Mouse (Mus musculus): ENCODE results near the gene Slc20a1. TPM values are rescaled to one million over a fixed set of nuclear protein-coding genes. Genes with fewer than 3 reads are reported as not detected.

Gene Slc20a1
- total RNA-seq, 1 experiment, result 309 TPM

DNA sequence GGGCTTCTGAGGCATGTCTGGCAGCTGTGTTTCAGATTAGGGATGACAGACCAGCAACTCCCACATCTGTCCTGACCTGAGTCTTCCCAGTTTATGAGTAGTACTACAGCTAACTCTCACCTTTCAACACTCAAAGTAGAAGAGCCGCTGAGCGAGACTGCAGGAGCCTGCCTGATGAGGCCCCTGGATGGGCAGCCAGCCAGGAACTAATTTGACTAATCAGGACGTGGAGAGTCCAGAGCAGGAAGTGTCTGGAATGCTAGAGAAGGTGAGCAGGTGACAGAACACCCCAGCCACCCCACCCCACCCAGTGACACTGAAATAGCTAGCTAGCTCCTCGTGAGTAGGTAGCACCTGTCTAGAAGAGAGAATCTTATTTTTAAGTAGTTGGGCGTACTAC is 47.1 kb downstream of the Slc20a1 start:
- no peak for TF ChIP-seq HCFC1 (IDR thresholded peaks at IDR 0.05; ENCODE audit: borderline replicate concordance, insufficient read depth, low read length)
- no peak for TF ChIP-seq MAFK (IDR thresholded peaks at IDR 0.05; ENCODE audit: insufficient read depth, low read depth, low read length)
- TF ChIP-seq ZC3H11A (IDR thresholded peaks at IDR 0.05; ENCODE audit: borderline replicate concordance, low read depth, low read length), result no peak
- no peak for TF ChIP-seq CHD2 (IDR thresholded peaks at IDR 0.05; ENCODE audit: low read depth, low read length)
- TF ChIP-seq ZNF384 (IDR thresholded peaks at IDR 0.05; ENCODE audit: low read depth, low read length), result no peak
- DNase-seq (ENCODE audit: low read depth, low spot score), result no peak
- Histone ChIP-seq H3K9me3 (ENCODE audit: control insufficient read depth, insufficient read depth, low read depth, low read length) (no peaks in the 10 kb centered on the region), H3K4me1 (ENCODE audit: control insufficient read depth in 2 of 2, insufficient read depth in 2 of 2, low read length in 2 of 2, poor library complexity in 1 of 2) (peaks cover 6 to 28% of the 10 kb centered on the region in 2 experiments; a peak in 3 of 4 replicates), H3K9ac (ENCODE audit: insufficient read depth, low read depth, low read length, poor library complexity, severe bottlenecking) (peak overlapping the region; percentile 24; the same call in 1 of the 2 replicates), H3K4me3 (ENCODE audit: insufficient read depth in 1 of 2, low read depth in 1 of 2, low read length in 2 of 2, poor library complexity in 1 of 2, severe bottlenecking in 1 of 2) (no peak overlapping the region), H3K27ac (ENCODE audit: insufficient read depth, low read depth, low read length, poor library complexity, severe bottlenecking) (peak overlapping the region; percentile 76), H3K36me3 (ENCODE audit: control insufficient read depth, insufficient read depth, low read length, poor library complexity, severe bottlenecking) (no peaks in the 10 kb centered on the region)
- in situ Hi-C loops (cut with MboI; ENCODE audit: low sequenced_read_pairs in 2 of 2, unreplicated experiment in 2 of 2), result no loop called here

DNA sequence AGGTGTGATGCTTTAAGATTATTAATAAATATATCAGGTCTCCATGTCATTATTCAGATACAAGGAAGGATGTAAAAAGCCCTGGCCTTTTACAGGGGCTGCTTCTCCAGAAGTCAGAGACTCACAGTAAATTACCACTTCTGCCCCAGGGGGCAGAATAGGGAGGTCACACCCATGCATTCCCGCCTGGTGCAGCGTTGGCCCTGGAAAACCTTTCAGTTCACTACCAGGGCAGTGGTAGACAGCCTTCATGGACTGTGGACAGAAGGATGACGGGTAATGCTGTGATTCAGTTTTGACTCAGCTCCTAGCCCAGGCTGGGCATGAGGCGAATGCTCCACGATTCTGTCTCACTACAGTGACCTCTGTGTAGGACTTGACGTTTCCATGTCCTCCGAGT is 47.9 kb downstream of the Slc20a1 start:
- in situ Hi-C loops (cut with MboI; ENCODE audit: low sequenced_read_pairs in 2 of 2, unreplicated experiment in 2 of 2), result no loop called here
- H3K9me3 ChIP-seq (ENCODE audit: control insufficient read depth, insufficient read depth, low read depth, low read length), result no peaks in the 10 kb centered on the region
- no peak for DNase-seq (ENCODE audit: low read depth, low spot score)
- H3K27ac ChIP-seq (ENCODE audit: insufficient read depth, low read depth, low read length, poor library complexity, severe bottlenecking), result peak overlapping the region; percentile 65; the same call in 1 of the 2 replicates
- H3K4me3 ChIP-seq (ENCODE audit: insufficient read depth in 1 of 2, low read depth in 1 of 2, low read length in 2 of 2, poor library complexity in 1 of 2, severe bottlenecking in 1 of 2), result peak overlapping the region in 1 of 2 experiments; percentile 57; a peak in 3 of 4 replicates
- TF ChIP-seq HCFC1 (IDR thresholded peaks at IDR 0.05; ENCODE audit: borderline replicate concordance, insufficient read depth, low read length) (no peak), CHD2 (IDR thresholded peaks at IDR 0.05; ENCODE audit: low read depth, low read length) (no peak), ZC3H11A (IDR thresholded peaks at IDR 0.05; ENCODE audit: borderline replicate concordance, low read depth, low read length) (no peak), MAFK (IDR thresholded peaks at IDR 0.05; ENCODE audit: insufficient read depth, low read depth, low read length) (no peak), ZNF384 (IDR thresholded peaks at IDR 0.05; ENCODE audit: low read depth, low read length) (no peak)
- peaks cover 6 to 25% of the 10 kb centered on the region in 2 experiments; a peak in 3 of 4 replicates for H3K4me1 ChIP-seq (ENCODE audit: control insufficient read depth in 2 of 2, insufficient read depth in 2 of 2, low read length in 2 of 2, poor library complexity in 1 of 2)
- no peaks in the 10 kb centered on the region for H3K36me3 ChIP-seq (ENCODE audit: control insufficient read depth, insufficient read depth, low read length, poor library complexity, severe bottlenecking)
- peak overlapping the region; percentile 45; the same call in 1 of the 2 replicates for H3K9ac ChIP-seq (ENCODE audit: insufficient read depth, low read depth, low read length, poor library complexity, severe bottlenecking)

DNA sequence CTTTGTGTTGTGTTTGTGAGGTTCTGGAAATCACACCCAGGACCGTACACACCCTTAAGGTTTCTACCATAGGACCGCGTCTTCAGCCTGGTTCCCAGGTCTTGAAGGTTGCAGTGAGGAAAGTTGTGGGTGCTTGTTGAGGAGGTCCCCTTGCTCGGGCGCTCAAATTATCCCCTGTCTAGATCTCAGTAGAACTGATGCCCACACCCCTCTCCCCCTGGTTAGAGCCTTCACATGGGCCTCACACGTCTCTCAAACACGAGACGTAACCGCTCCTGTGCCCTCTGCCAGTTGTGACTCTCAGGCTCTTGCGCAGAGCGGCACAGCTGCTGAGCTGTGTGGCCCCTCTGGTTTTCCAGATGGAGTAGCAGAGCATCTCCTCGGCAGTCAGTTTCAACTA is 48.4 kb downstream of the Slc20a1 start:
- in situ Hi-C loops (cut with MboI; ENCODE audit: low sequenced_read_pairs in 2 of 2, unreplicated experiment in 2 of 2), result no loop called here
- DNase-seq (ENCODE audit: low read depth, low spot score), result no peak
- H3K4me3 ChIP-seq (ENCODE audit: insufficient read depth in 1 of 2, low read depth in 1 of 2, low read length in 2 of 2, poor library complexity in 1 of 2, severe bottlenecking in 1 of 2), result peak overlapping the region in 1 of 2 experiments; percentile 57; a peak in 2 of 4 replicates
- peak overlapping the region; percentile 70 for H3K9ac ChIP-seq (ENCODE audit: insufficient read depth, low read depth, low read length, poor library complexity, severe bottlenecking)
- no peaks in the 10 kb centered on the region for H3K36me3 ChIP-seq (ENCODE audit: control insufficient read depth, insufficient read depth, low read length, poor library complexity, severe bottlenecking)
- peaks cover 6 to 28% of the 10 kb centered on the region in 2 experiments; a peak in 3 of 4 replicates for H3K4me1 ChIP-seq (ENCODE audit: control insufficient read depth in 2 of 2, insufficient read depth in 2 of 2, low read length in 2 of 2, poor library complexity in 1 of 2)
- TF ChIP-seq ZC3H11A (IDR thresholded peaks at IDR 0.05; ENCODE audit: borderline replicate concordance, low read depth, low read length) (no peak), HCFC1 (IDR thresholded peaks at IDR 0.05; ENCODE audit: borderline replicate concordance, insufficient read depth, low read length) (no peak), CHD2 (IDR thresholded peaks at IDR 0.05; ENCODE audit: low read depth, low read length) (no peak), MAFK (IDR thresholded peaks at IDR 0.05; ENCODE audit: insufficient read depth, low read depth, low read length) (no peak), ZNF384 (IDR thresholded peaks at IDR 0.05; ENCODE audit: low read depth, low read length) (no peak)
- H3K27ac ChIP-seq (ENCODE audit: insufficient read depth, low read depth, low read length, poor library complexity, severe bottlenecking), result peak overlapping the region; percentile 65
- no peaks in the 10 kb centered on the region for H3K9me3 ChIP-seq (ENCODE audit: control insufficient read depth, insufficient read depth, low read depth, low read length)

DNA sequence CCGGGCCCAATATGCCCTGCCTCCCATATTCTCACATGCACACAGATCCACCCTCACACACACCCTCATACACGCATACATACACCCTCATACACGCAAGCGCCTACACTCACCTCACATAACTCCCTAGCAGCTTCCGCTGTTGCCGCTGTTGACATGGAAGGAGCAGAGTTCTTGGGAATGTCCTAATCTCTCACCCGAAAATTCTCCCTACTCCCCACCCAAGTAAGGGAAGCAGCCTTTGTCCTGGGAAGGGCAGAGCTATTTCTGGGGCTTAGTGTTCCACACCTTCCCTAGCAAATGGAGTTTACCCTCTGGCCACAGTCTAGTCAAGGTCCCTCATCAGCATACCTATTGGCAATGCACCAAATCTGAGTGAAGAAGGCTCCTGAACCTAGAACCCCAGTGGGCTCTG is 49.1 kb downstream of the Slc20a1 start:
- TF ChIP-seq MAFK (IDR thresholded peaks at IDR 0.05; ENCODE audit: insufficient read depth, low read depth, low read length) (no peak), ZNF384 (IDR thresholded peaks at IDR 0.05; ENCODE audit: low read depth, low read length) (no peak), CHD2 (IDR thresholded peaks at IDR 0.05; ENCODE audit: low read depth, low read length) (no peak), HCFC1 (IDR thresholded peaks at IDR 0.05; ENCODE audit: borderline replicate concordance, insufficient read depth, low read length) (no peak), ZC3H11A (IDR thresholded peaks at IDR 0.05; ENCODE audit: borderline replicate concordance, low read depth, low read length) (no peak)
- in situ Hi-C loops (cut with MboI; ENCODE audit: low sequenced_read_pairs in 2 of 2, unreplicated experiment in 2 of 2), result no loop called here
- Histone ChIP-seq H3K36me3 (ENCODE audit: control insufficient read depth, insufficient read depth, low read length, poor library complexity, severe bottlenecking) (no peaks in the 10 kb centered on the region), H3K27ac (ENCODE audit: insufficient read depth, low read depth, low read length, poor library complexity, severe bottlenecking) (peak overlapping the region; percentile 65), H3K9me3 (ENCODE audit: control insufficient read depth, insufficient read depth, low read depth, low read length) (no peaks in the 10 kb centered on the region), H3K9ac (ENCODE audit: insufficient read depth, low read depth, low read length, poor library complexity, severe bottlenecking) (peak overlapping the region; percentile 58), H3K4me3 (ENCODE audit: insufficient read depth in 1 of 2, low read depth in 1 of 2, low read length in 2 of 2, poor library complexity in 1 of 2, severe bottlenecking in 1 of 2) (peak overlapping the region; percentile 3 to 57; a peak in 3 of 4 replicates), H3K4me1 (ENCODE audit: control insufficient read depth in 2 of 2, insufficient read depth in 2 of 2, low read length in 2 of 2, poor library complexity in 1 of 2) (peaks cover 5 to 33% of the 10 kb centered on the region in 2 experiments; a peak in 3 of 4 replicates)
- no peak for DNase-seq (ENCODE audit: low read depth, low spot score)

All from ES-E14 (cell line).